Mouse (Mus musculus) T-cell, adult 66 days (primary cell): ENCODE data around the gene Brsk1. TPM values are rescaled to one million over a fixed set of nuclear protein-coding genes. Genes with fewer than 3 reads are reported as not detected.

Experiments
- total RNA-seq, 2 experiments: library from RNA; stranded (reverse); gene quantifications; 3 replicates in 1 of 2; 4 replicates in 1 of 2; pipeline ENCODE4 v1.2.4; 2023

Brsk1 gene
- not detected for total RNA-seq

GRCm38 (mm10) chr7:4690387-4690786 lies at the start of gene Brsk1:
Brsk1 (plus strand) TSS chr7:4690604.

GRCm38 (mm10) chr7:4658912-4659551 lies 31.4 kb upstream of the Brsk1 start, which contains the start of gene Ppp6r1:
Ppp6r1 (minus strand) TSS chr7:4659019.

GRCm38 (mm10) chr7:4684632-4685417 lies 5.6 kb upstream of the Brsk1 start, which contains the start of gene Hspbp1:
Hspbp1 (minus strand) TSS chr7:4685068.

GRCm38 (mm10) chr7:4725169-4725568 lies 34.8 kb downstream of the Brsk1 start, which contains the start of gene Tmem150b:
Tmem150b (minus strand) TSS chr7:4725249.

GRCm38 (mm10) chr7:4739544-4740275 lies 49.3 kb downstream of the Brsk1 start, which contains the start of gene Kmt5c:
Kmt5c (plus strand) TSS chr7:4740115.

GRCm38 (mm10) chr7:4752821-4753570 lies 62.6 kb downstream of the Brsk1 start, which contains the start of gene Cox6b2:
Cox6b2 (minus strand) TSS chr7:4753094.

Other genes starting within 250 kb of the Brsk1 start
- gene Rdh13, start 245.0 kb upstream of the Brsk1 start, total RNA-seq, result 10 to 100 TPM; 10.7 to 13.4 TPM
- 10 to 100 TPM; 15.7 to 17.8 TPM for gene Eps8l1, start 229.9 kb upstream of the Brsk1 start, total RNA-seq
- gene Ppp1r12c, start 188.9 kb upstream of the Brsk1 start, total RNA-seq, result 100 to 1,000 TPM; 275 to 289 TPM
- gene Tnnt1, start 174.2 kb upstream of the Brsk1 start, total RNA-seq, result 1 to 10 TPM; 4.7 to 6.1 TPM
- not detected for gene Tnni3, start 166.4 kb upstream of the Brsk1 start, total RNA-seq
- gene Dnaaf3, start 158.2 kb upstream of the Brsk1 start, total RNA-seq, result not detected
- under 1 TPM in 1 of 2 experiments, not detected in 1; 0.83 TPM for gene Syt5, start 143.1 kb upstream of the Brsk1 start, total RNA-seq
- gene Ptprh, start 86.6 kb upstream of the Brsk1 start, total RNA-seq, result not detected
- 10 to 100 TPM; 56.1 to 82.6 TPM for gene Tmem86b, start 59.2 kb upstream of the Brsk1 start, total RNA-seq
- 100 to 1,000 TPM; 269 to 275 TPM for gene Ppp6r1, start 31.6 kb upstream of the Brsk1 start, total RNA-seq
- 10 to 100 TPM; 56.0 to 66.8 TPM for gene Hspbp1, start 5.5 kb upstream of the Brsk1 start, total RNA-seq
- gene Tmem150b, start 34.6 kb downstream of the Brsk1 start, total RNA-seq, result under 1 TPM; 0.21 to 0.76 TPM
- gene Kmt5c, start 49.5 kb downstream of the Brsk1 start, total RNA-seq, result 10 to 100 TPM; 66.9 to 85.4 TPM
- 1 to 10 TPM; 2.1 to 4.0 TPM for gene Cox6b2, start 62.5 kb downstream of the Brsk1 start, total RNA-seq
- gene Fam71e2, start 80.7 kb downstream of the Brsk1 start, total RNA-seq, result not detected
- gene Il11, start 92.3 kb downstream of the Brsk1 start, total RNA-seq, result not detected
- gene Tmem190, start 92.3 kb downstream of the Brsk1 start, total RNA-seq, result not detected
- gene Tmem238, start 99.1 kb downstream of the Brsk1 start, total RNA-seq, result 1 to 10 TPM; 1.4 to 2.7 TPM
- 1,000 to 10,000 TPM; 2,356 to 2,505 TPM for gene Rpl28, start 102.3 kb downstream of the Brsk1 start, total RNA-seq
- 100 to 1,000 TPM; 160 to 166 TPM for gene Ube2s, start 122.0 kb downstream of the Brsk1 start, total RNA-seq
- under 1 TPM; 0.23 to 0.36 TPM for gene Shisa7, start 154.1 kb downstream of the Brsk1 start, total RNA-seq
- 1 to 10 TPM; 4.1 to 4.2 TPM for gene Isoc2b, start 179.7 kb downstream of the Brsk1 start, total RNA-seq
- gene Isoc2a, start 186.5 kb downstream of the Brsk1 start, total RNA-seq, result 10 to 100 TPM; 10.4 to 13.5 TPM
- gene Gm36210, start 215.9 kb downstream of the Brsk1 start, total RNA-seq, result not detected
- 10 to 100 TPM; 30.9 to 32.3 TPM for gene Zfp628, start 224.6 kb downstream of the Brsk1 start, total RNA-seq
- gene Nat14, start 231.4 kb downstream of the Brsk1 start, total RNA-seq, result 10 to 100 TPM; 10.5 to 10.7 TPM
- gene Ssc5d, start 235.2 kb downstream of the Brsk1 start, total RNA-seq, result 1 to 10 TPM in 1 of 2 experiments, under 1 TPM in 1; 0.73 to 1.3 TPM